Mouse (Mus musculus) small intestine, adult 2 months (tissue): ENCODE measurements around the gene Hmox1. TPM values are rescaled to one million over a fixed set of nuclear protein-coding genes. Genes with fewer than 3 reads are reported as not detected.

Experiments used
- H3K27ac ChIP-seq: fragments of 200-500 bp; 2 replicates; pipeline ENCODE4 v1.5.1; 2012; ENCODE audit warnings: low read depth, low read length, control low read depth, inconsistent platforms; ENCODE audit not compliant: insufficient read depth
- H3K27me3 ChIP-seq: fragments of 200-500 bp; 2 replicates; pipeline ENCODE4 v1.6.1; 2012; ENCODE audit warnings: mild to moderate bottlenecking, moderate library complexity, low read length, inconsistent platforms; ENCODE audit not compliant: control insufficient read depth, insufficient read depth
- H3K36me3 ChIP-seq: fragments of 200-500 bp; 2 replicates; pipeline ENCODE4 v1.6.1; 2012; ENCODE audit warnings: mild to moderate bottlenecking, low read length, control low read depth, inconsistent platforms; ENCODE audit not compliant: control insufficient read depth, insufficient read depth
- H3K4me1 ChIP-seq: fragments of 200-500 bp; 2 replicates; pipeline ENCODE4 v1.6.1; 2012; ENCODE audit warnings: low read length, inconsistent platforms, mixed read lengths; ENCODE audit not compliant: control insufficient read depth, insufficient read depth, insufficient read length
- H3K4me3 ChIP-seq: fragments of 200-500 bp; 2 replicates; pipeline ENCODE4 v1.5.1; 2012; ENCODE audit warnings: low read depth, mild to moderate bottlenecking, control low read depth, inconsistent platforms, low read length, moderate library complexity
- CTCF ChIP-seq: fragments of 200-500 bp; IDR thresholded peaks from 2 replicates; pipeline ENCODE4 v1.5.1; 2012; ENCODE audit warnings: low read depth, mild to moderate bottlenecking, control low read depth, inconsistent platforms, low read length, moderate library complexity, mixed read lengths; ENCODE audit not compliant: insufficient replicate concordance, insufficient read length; ENCODE audit errors: extremely low read depth
- POLR2A ChIP-seq: fragments of 200-500 bp; IDR thresholded peaks from 2 replicates; pipeline ENCODE4 v1.6.1; 2012; ENCODE audit warnings: low read depth, mild to moderate bottlenecking, control low read depth, inconsistent platforms, low read length, moderate library complexity
- WGBS: fragments of 180-500 bp; shearing (Covaris S2); methylation state at CpG from one replicate; pipeline ENCODE4 v1.1.7; 2018; 5-methylcytosine and 5-hydroxymethylcytosine counted together
- polyA plus RNA-seq: library from polyadenylated mRNA; depleted of rRNA; stranded (reverse); fragments of >200 nt; gene quantifications from 2 replicates; pipeline ENCODE4 v1.2.3, GENCODE M21; 2012

The Hmox1 gene
- polyA plus RNA-seq, 1 experiment = 2.8 TPM

GRCm38 (mm10) chr8:75063290-75063689, 30.1 kb upstream of the Hmox1 start:
- 83% methylated on average over 3 of the region's 3 CpGs for WGBS
- no peak for TF ChIP-seq POLR2A
- TF ChIP-seq CTCF = no peak
- Histone ChIP-seq H3K36me3 (peaks cover 13% of the 10 kb centered on the region), H3K27ac (no peak overlapping the region), H3K4me3 (no peak overlapping the region), H3K27me3 (no peaks in the 10 kb centered on the region), H3K4me1 (no peaks in the 10 kb centered on the region)

DNA sequence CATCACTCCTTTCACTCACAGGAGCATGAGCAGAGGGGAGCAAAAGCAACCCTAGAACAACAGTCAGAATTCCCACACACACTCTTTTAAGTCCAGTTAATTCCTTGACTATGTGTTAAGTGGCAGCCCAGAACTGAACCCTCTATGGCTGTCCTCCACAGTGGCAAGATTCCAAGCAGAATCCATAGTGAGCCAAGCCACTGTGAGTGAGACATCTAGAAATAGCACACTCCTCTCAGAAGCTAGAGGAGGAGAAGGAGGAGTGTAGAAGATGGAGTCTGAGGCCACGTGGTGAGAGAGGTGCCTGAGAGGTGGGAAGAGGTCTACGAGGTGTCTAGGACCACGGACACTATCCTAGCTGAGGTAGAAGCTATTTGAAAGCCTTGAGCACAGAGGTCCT, 28.6 kb upstream of the Hmox1 start:
- Histone ChIP-seq H3K27me3 (no peaks in the 10 kb centered on the region), H3K4me3 (no peak overlapping the region), H3K4me1 (no peaks in the 10 kb centered on the region), H3K27ac (no peak overlapping the region), H3K36me3 (peaks cover 13% of the 10 kb centered on the region)
- no peak for TF ChIP-seq CTCF
- TF ChIP-seq POLR2A = no peak
- 89% methylated on average over 3 of the region's 3 CpGs for WGBS

DNA sequence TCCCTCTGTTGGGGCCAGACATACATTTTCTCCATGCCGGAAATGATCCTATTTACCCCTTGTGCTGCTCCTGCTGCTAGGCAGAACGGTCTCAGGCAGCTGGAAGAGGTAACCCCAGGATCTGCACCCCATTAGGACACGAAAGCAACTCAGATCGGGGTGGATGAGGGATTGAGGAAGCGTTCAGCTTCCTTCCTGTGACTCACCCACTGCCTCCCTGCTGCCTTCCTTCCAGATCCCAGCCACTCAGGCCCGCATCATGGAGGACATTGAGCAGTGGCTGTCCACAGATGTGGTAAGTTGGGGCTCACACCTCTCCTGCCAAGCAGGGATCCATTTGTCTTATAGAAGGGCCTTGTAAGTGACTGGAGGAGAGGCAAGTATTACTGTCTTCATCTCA, 26.1 kb upstream of the Hmox1 start:
- H3K27me3 ChIP-seq = no peaks in the 10 kb centered on the region
- H3K27ac ChIP-seq = no peak overlapping the region
- H3K4me1 ChIP-seq = no peaks in the 10 kb centered on the region; the same call in 1 of the 2 replicates
- H3K4me3 ChIP-seq = no peak overlapping the region
- WGBS = 73% methylated on average over 6 of the region's 6 CpGs
- H3K36me3 ChIP-seq = peaks cover 13% of the 10 kb centered on the region
- TF ChIP-seq CTCF (no peak), POLR2A (no peak)

DNA sequence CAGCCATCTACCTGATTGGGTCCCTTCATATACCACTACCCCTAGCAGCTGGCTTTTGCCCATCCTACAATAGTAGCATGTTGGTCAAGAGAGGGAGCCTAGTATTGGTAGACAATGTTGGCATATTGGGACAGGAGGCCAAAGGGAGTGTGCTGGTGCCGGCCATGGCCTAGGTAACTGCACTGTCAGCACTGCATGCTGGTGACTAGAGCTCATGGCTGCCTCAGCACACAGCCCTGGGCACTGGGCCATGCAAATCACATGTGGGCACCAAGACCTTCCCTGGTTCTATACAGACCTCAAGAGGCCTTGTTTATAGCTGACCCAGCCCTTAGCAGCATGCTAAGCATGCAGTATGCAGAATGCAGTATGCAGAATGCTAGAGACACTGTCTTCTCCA, 23.1 kb upstream of the Hmox1 start:
- H3K4me1 ChIP-seq = no peaks in the 10 kb centered on the region; the same call in 1 of the 2 replicates
- no peak overlapping the region for H3K4me3 ChIP-seq
- 82% methylated on average over 1 of the region's 1 CpGs for WGBS
- H3K27me3 ChIP-seq = no peaks in the 10 kb centered on the region
- no peak overlapping the region for H3K27ac ChIP-seq
- H3K36me3 ChIP-seq = peaks cover 7% of the 10 kb centered on the region; the same call in 1 of the 2 replicates
- TF ChIP-seq CTCF = no peak
- TF ChIP-seq POLR2A = no peak

- 0 out of 2 replicates have a peak, but pooled peaks cover 1% of the 10 kb centered on the region for H3K36me3 ChIP-seq
- WGBS = 24% methylated on average over 4 of the region's 4 CpGs
- H3K4me1 ChIP-seq = no peaks in the 10 kb centered on the region; the same call in 1 of the 2 replicates
Observed at GRCm38 (mm10) chr8:75071627-75072346, 21.6 kb upstream of the Hmox1 start.

DNA sequence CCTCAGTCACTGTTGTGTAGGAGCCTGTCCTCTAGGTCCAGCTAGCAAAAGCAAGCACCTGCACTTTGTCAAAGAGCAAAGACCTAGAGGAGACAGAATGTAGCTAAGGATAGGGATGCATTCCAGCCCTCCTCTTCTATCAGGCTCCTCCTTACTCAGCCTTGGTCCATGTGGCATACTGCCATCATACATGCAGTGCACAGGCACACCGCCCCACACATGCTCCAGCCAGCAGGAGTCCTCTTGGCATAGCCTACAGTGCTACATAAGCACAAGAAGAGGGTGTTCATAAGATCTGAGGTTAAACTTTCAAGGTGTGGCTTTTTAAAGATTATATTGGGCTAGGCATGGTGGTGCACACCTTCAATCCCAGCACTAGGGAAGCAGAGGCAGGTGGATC, 18.5 kb upstream of the Hmox1 start:
- Histone ChIP-seq H3K36me3 (no peaks in the 10 kb centered on the region), H3K4me3 (no peak overlapping the region), H3K4me1 (no peaks in the 10 kb centered on the region; the same call in 1 of the 2 replicates), H3K27ac (no peak overlapping the region), H3K27me3 (no peaks in the 10 kb centered on the region)
- 78% methylated on average over 1 of the region's 1 CpGs for WGBS
- TF ChIP-seq POLR2A (no peak), CTCF (no peak)

More at GRCm38 (mm10) chr8:75071627-75072346, 21.6 kb upstream of the Hmox1 start:
- no peak overlapping the region for H3K4me3 ChIP-seq
- TF ChIP-seq POLR2A (no peak), CTCF (peak; percentile 83; the same call in 1 of the 2 replicates)
- H3K27ac ChIP-seq = no peak overlapping the region
- H3K27me3 ChIP-seq = no peaks in the 10 kb centered on the region

- no peaks in the 10 kb centered on the region for H3K36me3 ChIP-seq
- H3K27ac ChIP-seq = no peak overlapping the region
- no peaks in the 10 kb centered on the region for H3K4me1 ChIP-seq
- no peak for TF ChIP-seq POLR2A
- no peak for TF ChIP-seq CTCF
- no peaks in the 10 kb centered on the region for H3K27me3 ChIP-seq
- 65% methylated on average over 1 of the region's 1 CpGs for WGBS
- H3K4me3 ChIP-seq = no peak overlapping the region
Observed at GRCm38 (mm10) chr8:75078215-75078614, 15.2 kb upstream of the Hmox1 start.
